Mouse (Mus musculus) urinary bladder, postnatal 14 days (tissue): ENCODE results near the gene Zfp324.
A peak's percentile ranks its signal among the peaks of the same experiment; 100 is the strongest.

Source experiments
- DNase-seq: peaks from one replicate; pipeline ENCODE4 v3.0.0; 2021; ENCODE audit warnings: low spot score

The Zfp324 gene

DNA sequence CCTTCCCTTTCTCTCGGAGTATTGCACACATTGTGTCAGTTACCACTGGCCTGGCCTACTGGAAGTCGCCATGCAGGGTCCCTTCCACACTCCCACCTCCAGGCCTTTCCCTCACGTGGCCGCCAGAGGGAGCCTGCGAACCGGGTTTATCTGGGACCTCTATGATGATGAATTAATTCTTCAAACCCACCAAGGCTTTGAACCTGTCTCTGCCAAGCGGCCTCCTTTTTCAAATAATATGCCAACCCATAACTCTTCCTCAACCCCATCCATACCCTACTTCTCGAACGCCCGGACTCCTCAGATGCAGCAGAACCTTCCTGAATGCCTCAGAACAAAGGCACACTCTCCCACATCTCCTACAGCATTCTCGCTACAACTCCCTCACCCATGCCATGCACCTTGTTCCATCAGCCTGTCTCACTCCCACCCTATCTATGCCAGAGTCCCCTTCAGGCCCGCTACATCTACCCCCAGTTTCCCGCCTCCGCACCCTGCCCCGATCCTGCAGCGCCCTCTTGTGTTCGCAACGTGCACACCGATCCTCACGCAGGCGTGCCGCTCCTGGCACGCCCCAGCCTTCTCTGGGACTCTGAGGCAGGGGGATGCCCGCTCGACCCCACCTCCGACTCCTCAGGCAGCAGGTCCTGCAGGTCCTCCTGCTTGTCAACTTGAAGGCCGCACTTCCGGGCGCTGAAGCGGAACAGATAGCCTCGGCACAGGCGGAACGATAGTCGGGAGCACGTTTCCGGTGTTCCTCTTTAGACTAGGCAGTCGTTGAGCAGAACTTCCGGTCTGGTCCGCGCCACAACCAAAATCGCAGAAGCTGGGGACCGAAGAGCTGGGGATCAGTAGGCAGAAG is 43.7 kb downstream of the Zfp324 start:
- DNase-seq: peak; percentile 93

DNA sequence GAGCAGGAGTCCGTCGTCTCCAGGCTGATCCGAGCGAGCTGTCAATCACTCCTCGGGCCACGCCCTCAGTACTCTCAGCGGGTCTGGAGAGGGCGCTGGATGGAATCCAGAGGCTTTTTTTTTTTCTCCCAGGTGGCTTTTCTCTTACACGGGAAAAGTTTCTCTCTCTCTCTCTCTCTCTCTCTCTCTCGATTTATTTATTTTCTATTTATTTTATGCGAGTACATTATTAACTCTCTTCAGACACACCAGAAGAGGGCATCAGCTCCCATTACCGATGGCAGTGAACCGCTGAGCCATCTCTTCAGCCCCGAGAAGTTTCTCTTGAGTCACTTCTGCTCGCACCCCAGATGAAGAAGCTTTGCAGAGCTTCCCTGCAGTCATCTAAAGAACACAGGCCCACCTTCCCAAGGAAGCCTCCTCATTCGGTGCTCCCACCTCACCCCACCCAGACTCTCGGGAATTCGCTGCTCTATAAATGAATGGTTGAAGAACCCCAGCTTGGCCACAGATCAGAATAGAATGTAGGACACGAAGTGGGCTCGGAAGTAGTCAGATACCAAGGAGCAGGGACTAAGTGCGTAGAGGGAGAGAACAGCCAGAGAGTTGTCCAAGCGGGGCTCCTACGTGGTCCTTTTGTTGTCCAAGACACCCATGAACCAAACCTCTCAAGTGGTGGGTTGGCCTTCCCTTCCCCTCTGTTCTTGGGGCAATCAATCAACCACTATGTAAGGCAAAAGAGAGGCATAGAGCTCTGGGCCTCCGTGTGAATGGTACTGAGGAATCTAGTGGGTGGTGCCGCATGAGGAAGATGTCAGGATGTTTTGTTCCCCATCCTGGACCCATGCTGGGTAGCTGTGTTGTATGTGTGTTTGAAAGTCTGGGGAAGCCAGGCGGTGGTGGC is 44.6 kb downstream of the Zfp324 start, which contains the start of gene Zbtb45:
TSS of gene Zbtb45 (minus strand) at position 30 of the 904 bp plus-strand sequence.
- DNase-seq: no peak

DNA sequence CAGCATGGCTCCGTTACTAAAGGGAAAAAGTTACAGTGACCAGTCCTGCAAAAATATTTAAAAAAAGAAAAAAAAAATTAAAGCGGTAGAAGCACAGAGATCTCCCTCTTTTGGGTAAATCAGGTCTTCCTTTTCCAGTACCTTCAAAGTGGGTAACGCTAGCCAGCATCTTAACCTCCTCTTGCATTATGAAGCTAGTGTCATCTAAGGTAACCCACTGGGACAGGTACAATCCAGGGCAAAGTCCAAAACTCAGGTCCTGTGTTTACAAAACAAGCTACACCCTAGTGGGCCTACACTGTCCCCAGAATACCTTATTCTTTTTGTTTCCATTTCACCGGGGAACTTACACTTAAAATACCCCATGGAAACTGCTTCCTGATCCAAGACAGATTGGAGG is 48.0 kb downstream of the Zfp324 start:
- DNase-seq: no peak

DNA sequence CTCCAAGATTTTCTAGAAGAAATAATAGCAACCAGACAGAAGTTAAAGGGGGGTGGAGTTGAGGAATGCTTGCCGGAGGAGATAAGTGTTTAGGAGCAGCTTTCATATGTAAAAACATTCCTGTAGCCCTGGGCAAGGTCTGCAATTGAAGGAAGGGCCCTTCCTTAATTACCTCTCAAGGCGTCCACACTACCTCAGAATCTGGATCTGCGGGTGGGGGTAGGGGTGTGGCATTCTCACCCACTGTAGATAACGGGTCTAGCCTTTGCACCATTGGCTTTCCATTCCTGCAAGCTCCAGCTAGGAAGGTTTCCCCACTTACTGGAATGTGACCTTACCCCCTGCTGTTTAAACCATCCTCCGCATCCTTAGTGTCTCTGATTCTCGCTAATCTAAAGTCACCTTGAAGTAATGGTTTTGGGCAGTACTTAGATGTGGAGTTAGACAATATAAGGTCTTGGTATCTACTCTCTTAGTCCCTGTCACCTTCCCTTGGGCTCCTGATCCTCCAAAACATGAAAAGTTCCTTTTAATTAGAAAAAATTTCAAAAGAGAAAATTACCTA is 48.7 kb downstream of the Zfp324 start:
- DNase-seq: no peak

- DNase-seq: no peak
Measured at GRCm38 (mm10) chr7:13015217-13015616, 49.6 kb downstream of the Zfp324 start.

GRCm38 (mm10) chr7:13022773-13023535 is 57.3 kb downstream of the Zfp324 start:
- peak; percentile 81 for DNase-seq
